ENCODE assay signal across 18 mouse cellular contexts in genomic region chr17:32527748-32528147, GRCm38 (mm10). TPM values are rescaled to one million over a fixed set of nuclear protein-coding genes. Genes with fewer than 3 reads are reported as not detected.
A peak's percentile ranks its signal among the peaks of the same experiment; 100 is the strongest.
DNase-seq lines count a peak whose midpoint lies in the region; ATAC-seq lines count a peak whose summit lies in the region.
"Had no signal": no experiment of that assay in that cellular context is flagged by ENCODE, and none has a peak within 500 bp of the region (broad histone marks: within the 10 kb centered on the region; RNA-seq: fewer than 3 reads in every experiment).

No protein-coding gene starts in this region.

- H3K4me1 ChIP-seq in hindbrain, embryonic 10.5 days (replicated peaks) = peaks cover 8% of the 10 kb centered on the region
- no peaks in the 10 kb centered on the region for H3K4me1 ChIP-seq in hindbrain, embryonic 14.5 days (replicated peaks; ENCODE audit: control insufficient read depth, insufficient read depth, low read length)
- H3K4me1 ChIP-seq in liver, embryonic 12.5 days = peaks cover 9% of the 10 kb centered on the region

- H3K4me2 ChIP-seq in hindbrain, embryonic 14.5 days (replicated peaks) = no peak overlapping the region
- H3K4me2 ChIP-seq in liver, embryonic 12.5 days = peak overlapping the region; percentile 73

- ATAC-seq in hindbrain, embryonic 14.5 days (ENCODE audit: low FRiP score) = no peak
- ATAC-seq in liver, embryonic 12.5 days = no peak
- ATAC-seq: inflammation-experienced regulatory T-cells, adult 6 months; midbrain, embryonic 16.5 days had no signal

- peak; percentile 18 for DNase-seq in cerebellum, adult 11-12 months
- DNase-seq in cerebellum, postnatal 4 days (ENCODE audit: low spot score in 2 of 2) = no peak
- DNase-seq in hindbrain, embryonic 10.5 days (ENCODE audit: low spot score) = no peak
- no peak for DNase-seq in hindbrain, embryonic 14.5 days (ENCODE audit: low spot score)
- no peak for DNase-seq in ovary, adult 18-20 months (ENCODE audit: low spot score)
- DNase-seq in natural killer cell, adult 2 months (ENCODE audit: low spot score in 2 of 2) = no peak
- DNase-seq: adrenal gland, postnatal 14 days; heart, adult 18-20 months; kidney, postnatal 10 days; lung, adult 2 months; lung, postnatal 4 days; retina, postnatal 1 day; thymus, postnatal 14 days had no signal

- no peak overlapping the region for H3K9ac ChIP-seq in hindbrain, embryonic 14.5 days
- no peak overlapping the region for H3K9ac ChIP-seq in liver, embryonic 12.5 days

- H3K27ac ChIP-seq in hindbrain, embryonic 10.5 days = no peak overlapping the region
- no peak overlapping the region for H3K27ac ChIP-seq in hindbrain, embryonic 14.5 days
- H3K27ac ChIP-seq in liver, embryonic 12.5 days = no peak overlapping the region
- H3K27ac ChIP-seq: hindbrain, embryonic 12.5 days; limb, embryonic 13.5 days had no signal

- 0 out of 2 replicates have a peak, but pooled peaks cover 6% of the 10 kb centered on the region for H3K36me3 ChIP-seq in hindbrain, embryonic 10.5 days
- H3K36me3 ChIP-seq in hindbrain, embryonic 14.5 days (replicated peaks; ENCODE audit: control insufficient read depth, insufficient read depth) = peaks cover 8% of the 10 kb centered on the region; the same call in 1 of the 2 replicates
- no peaks in the 10 kb centered on the region for H3K36me3 ChIP-seq in liver, embryonic 12.5 days

- WGBS in hindbrain, embryonic 10.5 days = 87% methylated on average over 11 of the region's 11 CpGs
- WGBS in hindbrain, embryonic 14.5 days = 92% methylated on average over 11 of the region's 11 CpGs
- WGBS in liver, embryonic 12.5 days (ENCODE audit: insufficient replicate concordance) = 73% methylated on average over 11 of the region's 11 CpGs

- H3K9me3 ChIP-seq in hindbrain, embryonic 10.5 days = no peaks in the 10 kb centered on the region
- H3K9me3 ChIP-seq in hindbrain, embryonic 14.5 days (ENCODE audit: control insufficient read depth, low read length) = no peaks in the 10 kb centered on the region
- H3K9me3 ChIP-seq in liver, embryonic 12.5 days (replicated peaks) = no peaks in the 10 kb centered on the region
- H3K9me3 ChIP-seq: hindbrain, embryonic 12.5 days; limb, embryonic 13.5 days had no signal

- H3K27me3 ChIP-seq in hindbrain, embryonic 10.5 days (ENCODE audit: insufficient read depth, poor library complexity, severe bottlenecking) = no peaks in the 10 kb centered on the region
- H3K27me3 ChIP-seq in hindbrain, embryonic 14.5 days (ENCODE audit: control insufficient read depth, insufficient read depth, low read length) = no peaks in the 10 kb centered on the region
- H3K27me3 ChIP-seq in liver, embryonic 12.5 days (replicated peaks) = no peaks in the 10 kb centered on the region
- H3K27me3 ChIP-seq: hindbrain, embryonic 12.5 days; limb, embryonic 13.5 days had no signal

- H3K4me3 ChIP-seq in hindbrain, embryonic 10.5 days = 0 out of 2 replicates have a peak overlapping the region, but pooled peaks have one; percentile 48
- H3K4me3 ChIP-seq in hindbrain, embryonic 14.5 days (replicated peaks; ENCODE audit: low read length) = no peak overlapping the region
- no peak overlapping the region; the same call in 1 of the 2 replicates for H3K4me3 ChIP-seq in liver, embryonic 12.5 days
- H3K4me3 ChIP-seq: limb, embryonic 13.5 days had no signal

RNA-seq across cellular contexts. Expression of gene Cyp4f16, which starts 8.6 kb away (rescaled TPM):
- 12.9 and 14.4 TPM in 2 replicates for polyA plus RNA-seq in hindbrain, embryonic 10.5 days (2016; fragmentation: Nextera tagmentation; extraction: Ambion mirVana)
- 15.2 and 17.1 TPM in 2 replicates for polyA plus RNA-seq in hindbrain, embryonic 14.5 days (2014; fragmentation: Nextera tagmentation; extraction: Ambion mirVana)
- 5.2 and 5.6 TPM in 2 replicates for polyA plus RNA-seq in liver, embryonic 12.5 days (2016; fragmentation: Nextera tagmentation; extraction: Ambion mirVana)

RNA-seq across cellular contexts. Expression of gene Cyp4f17, which starts 21.9 kb away (rescaled TPM):
- polyA plus RNA-seq in hindbrain, embryonic 10.5 days (2016; fragmentation: Nextera tagmentation; extraction: Ambion mirVana) = 8.0 and 8.9 TPM in 2 replicates
- polyA plus RNA-seq in hindbrain, embryonic 14.5 days (2014; fragmentation: Nextera tagmentation; extraction: Ambion mirVana) = 6.8 and 10.5 TPM in 2 replicates
- 0.91 and 0.96 TPM in 2 replicates for polyA plus RNA-seq in liver, embryonic 12.5 days (2016; fragmentation: Nextera tagmentation; extraction: Ambion mirVana)
